Mouse (Mus musculus) stomach, postnatal 0 days (tissue): ENCODE results near the gene Tspan11.

Experiments used
- CTCF ChIP-seq: IDR thresholded peaks from 2 replicates; pipeline ENCODE4 v1.5.1; 2016; ENCODE audit warnings: antibody characterized with exemption, low read depth, mild to moderate bottlenecking, moderate library complexity
- EP300 ChIP-seq: optimal IDR thresholded peaks from 2 replicates; pipeline ENCODE3; 2016; ENCODE audit warnings: antibody characterized with exemption

DNA sequence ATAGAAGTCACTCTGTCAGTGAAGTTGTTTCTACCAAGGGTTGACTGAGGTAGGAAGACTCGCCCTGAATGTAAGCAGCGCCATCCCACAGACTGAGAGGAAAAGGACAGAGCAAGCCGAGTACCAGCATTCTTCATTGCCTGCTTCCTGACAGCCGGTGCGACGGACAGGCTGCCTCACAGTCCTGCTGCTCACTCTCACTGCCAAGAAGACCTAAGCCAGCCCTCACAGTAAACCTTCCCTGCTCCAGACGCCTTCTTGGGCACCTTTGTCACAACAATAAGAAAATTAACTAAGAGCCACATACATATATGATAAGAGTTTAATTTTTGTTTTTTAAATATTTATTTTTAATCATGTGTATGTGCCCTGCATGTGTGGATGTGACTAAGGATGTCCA, 46.1 kb upstream of the Tspan11 start:
- TF ChIP-seq EP300 (no peak), CTCF (no peak)
